Mouse (Mus musculus): ENCODE data around the gene 4933403O08Rik. TPM values are rescaled to one million over a fixed set of nuclear protein-coding genes. Genes with fewer than 3 reads are reported as not detected.

4933403O08Rik gene
- not detected for polyA plus RNA-seq (2015; fragmentation: Illumina TruSeq; extraction: RNeasy Lipid Tissue Mini Kit (QIAGEN cat#74804); ENCODE audit: insufficient read depth, low read depth, low replicate concordance)

GRCm38 (mm10) chrX:112238749-112239148 is at the start of gene 4933403O08Rik:
4933403O08Rik (plus strand) TSS chrX:112239049.

Other genes starting within 250 kb of the 4933403O08Rik start
- not detected for gene Tex16, start 228.0 kb upstream of the 4933403O08Rik start, polyA plus RNA-seq (2015; fragmentation: Illumina TruSeq; extraction: RNeasy Lipid Tissue Mini Kit (QIAGEN cat#74804); ENCODE audit: insufficient read depth, low read depth, low replicate concordance)
- gene Apool, start 72.3 kb downstream of the 4933403O08Rik start, polyA plus RNA-seq (2015; fragmentation: Illumina TruSeq; extraction: RNeasy Lipid Tissue Mini Kit (QIAGEN cat#74804); ENCODE audit: insufficient read depth, low read depth, low replicate concordance), result 3.8 TPM
- gene Satl1, start 167.7 kb downstream of the 4933403O08Rik start, polyA plus RNA-seq (2015; fragmentation: Illumina TruSeq; extraction: RNeasy Lipid Tissue Mini Kit (QIAGEN cat#74804); ENCODE audit: insufficient read depth, low read depth, low replicate concordance), result not detected